Mouse (Mus musculus): Measurements from ENCODE around the gene Tpra1. TPM values are rescaled to one million over a fixed set of nuclear protein-coding genes. Genes with fewer than 3 reads are reported as not detected.

The Tpra1 gene
- polyA plus RNA-seq, 1 experiment = 163 TPM

DNA sequence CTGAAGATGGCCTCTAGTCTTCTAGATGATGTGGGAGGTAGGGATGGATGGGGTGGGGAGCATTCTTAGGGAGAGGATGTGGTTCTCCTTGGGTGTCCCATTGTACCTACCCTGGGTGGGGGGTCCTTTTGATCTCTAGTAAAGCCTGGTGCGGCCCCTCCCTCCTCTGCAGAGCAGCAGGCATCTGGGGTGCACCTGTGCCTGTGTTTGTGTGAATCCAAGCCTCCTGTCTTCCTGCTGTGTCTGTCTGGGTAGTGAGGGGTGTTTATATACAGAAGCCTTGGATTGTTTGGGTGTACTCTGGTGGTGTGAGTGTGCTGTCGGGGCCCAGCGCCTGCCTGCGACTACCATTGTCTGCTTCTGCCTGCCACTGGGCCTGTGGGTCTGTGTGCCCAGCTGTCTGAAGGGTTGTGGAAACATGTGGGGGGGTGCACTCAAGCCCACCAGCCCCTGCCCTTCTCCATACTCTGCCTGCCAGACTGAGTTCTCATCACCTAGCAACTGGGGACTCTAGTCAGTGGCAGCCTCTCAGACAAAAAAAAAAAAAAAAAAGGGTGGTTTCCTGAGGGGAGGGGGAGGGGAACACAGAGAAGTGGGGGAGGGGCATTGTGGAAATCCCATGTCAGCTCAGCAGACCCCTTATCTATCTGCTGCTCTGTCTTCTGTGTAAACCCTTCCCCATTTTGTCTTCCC is 36.1 kb downstream of the Tpra1 start:
- H3K27ac ChIP-seq (ENCODE audit: insufficient read depth, low read length) = no peak overlapping the region
- 90% methylated on average over 4 of the region's 4 CpGs for WGBS
- no peaks in the 10 kb centered on the region for H3K27me3 ChIP-seq (ENCODE audit: control insufficient read depth, insufficient read depth, low read length)
- no peak for TF ChIP-seq POLR2A (IDR thresholded peaks at IDR 0.05; ENCODE audit: low read depth, low read length)
- TF ChIP-seq CTCF (IDR thresholded peaks at IDR 0.05; ENCODE audit: extremely low read depth, insufficient read depth, insufficient read length, insufficient replicate concordance) = no peak
- H3K4me3 ChIP-seq (ENCODE audit: extremely low read depth, insufficient read depth, insufficient read length) = no peak overlapping the region
- no peaks in the 10 kb centered on the region for H3K36me3 ChIP-seq (ENCODE audit: control insufficient read depth, insufficient read depth, low read length)
- no peak for DNase-seq (ENCODE audit: low read depth in 1 of 2, low spot score in 2 of 2)
- peaks cover 3% of the 10 kb centered on the region; the same call in 1 of the 2 replicates for H3K4me1 ChIP-seq (ENCODE audit: control insufficient read depth, insufficient read depth, insufficient read length)

DNA sequence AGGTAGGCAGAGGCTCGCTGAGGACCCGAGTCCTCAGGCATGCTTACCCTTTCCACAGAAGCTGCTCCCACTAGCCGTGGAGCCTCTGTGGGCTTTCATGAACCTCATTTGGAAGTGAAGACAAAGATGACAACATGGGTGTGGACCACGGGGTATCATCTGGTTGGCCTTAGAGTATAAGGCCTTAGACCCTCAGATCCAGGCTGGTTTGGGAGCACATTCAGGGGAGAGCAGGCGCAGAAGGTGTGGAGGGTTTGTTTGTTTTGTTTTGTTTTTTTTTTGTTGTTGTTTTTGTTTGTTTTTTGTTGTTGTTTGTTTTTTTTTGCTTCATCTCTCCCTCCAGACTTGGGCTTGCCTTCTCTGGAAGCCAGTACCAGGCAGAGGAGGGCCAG is 36.6 kb downstream of the Tpra1 start:
- TF ChIP-seq POLR2A (IDR thresholded peaks at IDR 0.05; ENCODE audit: low read depth, low read length) = no peak
- TF ChIP-seq CTCF (IDR thresholded peaks at IDR 0.05; ENCODE audit: extremely low read depth, insufficient read depth, insufficient read length, insufficient replicate concordance) = no peak
- Histone ChIP-seq H3K4me1 (ENCODE audit: control insufficient read depth, insufficient read depth, insufficient read length) (peaks cover 3% of the 10 kb centered on the region; the same call in 1 of the 2 replicates), H3K36me3 (ENCODE audit: control insufficient read depth, insufficient read depth, low read length) (no peaks in the 10 kb centered on the region), H3K27me3 (ENCODE audit: control insufficient read depth, insufficient read depth, low read length) (no peaks in the 10 kb centered on the region), H3K27ac (ENCODE audit: insufficient read depth, low read length) (no peak overlapping the region), H3K4me3 (ENCODE audit: extremely low read depth, insufficient read depth, insufficient read length) (no peak overlapping the region)
- 82% methylated on average over 5 of the region's 5 CpGs for WGBS
- no peak for DNase-seq (ENCODE audit: low read depth in 1 of 2, low spot score in 2 of 2)

DNA sequence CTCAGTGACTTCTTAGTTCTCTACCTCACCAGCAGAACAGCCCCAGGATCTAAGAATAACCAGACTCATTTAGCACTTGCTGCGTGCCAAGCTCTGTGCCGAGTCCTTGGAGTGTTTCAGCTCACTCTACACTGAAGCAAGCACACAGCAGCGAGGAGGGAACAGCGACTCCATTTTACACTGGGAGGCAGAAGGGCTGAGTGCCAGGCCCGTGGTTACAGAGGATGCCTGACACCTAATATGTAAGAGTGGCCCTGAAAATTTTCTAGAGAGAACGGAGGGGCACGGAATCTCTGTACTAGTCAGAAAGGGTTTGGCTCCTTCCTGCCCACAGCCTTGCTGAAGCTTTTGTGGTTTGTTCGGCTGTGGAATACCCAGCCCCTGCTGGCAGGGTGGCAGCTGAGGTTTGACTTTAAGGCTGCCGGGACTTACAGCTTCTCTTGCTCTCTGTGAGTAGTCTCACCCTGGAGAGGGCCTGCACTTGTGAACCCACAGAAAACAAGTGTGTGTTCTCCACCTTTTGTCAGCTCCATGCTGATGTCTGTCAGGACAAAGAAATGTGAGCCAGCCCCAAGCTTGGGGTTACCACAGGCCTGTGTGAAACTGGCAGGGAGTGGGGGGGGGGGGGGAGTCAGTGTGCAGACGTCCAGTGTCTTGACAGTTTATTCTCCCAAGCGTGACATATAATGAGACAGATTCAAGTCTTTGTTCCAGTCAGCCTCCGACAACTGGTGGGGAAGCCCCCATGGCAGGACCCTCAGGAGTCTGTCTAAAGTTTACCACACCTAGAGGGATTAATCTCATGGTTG is 37.4 kb downstream of the Tpra1 start:
- WGBS = 16% methylated on average over 12 of the region's 12 CpGs

DNA sequence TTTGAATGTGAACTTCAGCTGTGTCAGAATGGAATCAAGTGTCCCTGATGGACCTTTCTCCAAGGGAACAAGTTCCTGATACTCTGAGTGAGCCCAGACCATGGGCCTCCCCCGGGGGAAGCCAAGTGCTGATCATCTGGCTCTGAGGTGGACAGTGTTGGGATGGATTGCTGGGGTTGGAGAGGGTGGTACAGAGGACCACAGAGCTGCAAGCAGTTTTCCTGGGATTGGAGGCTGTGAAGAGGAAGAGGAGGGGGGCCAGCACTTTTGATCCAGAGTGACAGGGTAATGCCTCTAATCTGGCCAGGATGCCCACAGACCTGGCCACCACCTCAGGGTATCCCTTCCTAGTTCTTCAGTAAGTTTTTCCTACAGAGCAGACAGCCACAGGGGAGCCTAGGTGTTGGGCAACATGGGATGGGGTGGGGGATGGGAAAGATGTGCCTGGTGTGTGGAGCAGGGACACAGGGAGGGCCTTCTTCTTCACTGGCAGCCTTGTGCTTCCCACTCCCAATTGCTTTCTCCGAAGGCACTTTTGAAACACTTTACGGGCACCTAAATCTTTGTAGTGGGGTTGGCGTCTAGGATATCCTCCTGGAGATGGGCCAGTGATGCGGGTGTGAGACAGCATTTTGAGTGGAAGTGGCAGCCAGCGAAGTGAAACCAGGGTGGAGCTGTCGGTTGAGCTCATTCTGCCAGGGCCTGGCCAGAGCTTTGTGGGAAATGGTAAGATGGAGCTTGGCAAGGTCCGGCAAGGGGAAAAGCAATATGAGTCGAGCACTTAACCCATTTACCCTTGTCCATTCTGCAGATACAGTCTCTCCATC is 38.3 kb downstream of the Tpra1 start:
- H3K27ac ChIP-seq (ENCODE audit: insufficient read depth, low read length) = no peak overlapping the region
- peaks cover 3% of the 10 kb centered on the region; the same call in 1 of the 2 replicates for H3K4me1 ChIP-seq (ENCODE audit: control insufficient read depth, insufficient read depth, insufficient read length)
- DNase-seq (ENCODE audit: low read depth in 1 of 2, low spot score in 2 of 2) = peak in 1 of 2 experiments; percentile 25
- H3K27me3 ChIP-seq (ENCODE audit: control insufficient read depth, insufficient read depth, low read length) = no peaks in the 10 kb centered on the region
- H3K4me3 ChIP-seq (ENCODE audit: extremely low read depth, insufficient read depth, insufficient read length) = no peak overlapping the region
- no peaks in the 10 kb centered on the region for H3K36me3 ChIP-seq (ENCODE audit: control insufficient read depth, insufficient read depth, low read length)
- TF ChIP-seq CTCF (IDR thresholded peaks at IDR 0.05; ENCODE audit: extremely low read depth, insufficient read depth, insufficient read length, insufficient replicate concordance) (no peak), POLR2A (IDR thresholded peaks at IDR 0.05; ENCODE audit: low read depth, low read length) (no peak)
- 67% methylated on average over 9 of the region's 9 CpGs for WGBS

More for the DNA sequence above, 37.4 kb downstream of the Tpra1 start:
- Histone ChIP-seq H3K36me3 (ENCODE audit: control insufficient read depth, insufficient read depth, low read length) (no peaks in the 10 kb centered on the region), H3K4me1 (ENCODE audit: control insufficient read depth, insufficient read depth, insufficient read length) (peaks cover 3% of the 10 kb centered on the region; the same call in 1 of the 2 replicates), H3K27me3 (ENCODE audit: control insufficient read depth, insufficient read depth, low read length) (no peaks in the 10 kb centered on the region), H3K27ac (ENCODE audit: insufficient read depth, low read length) (no peak overlapping the region), H3K4me3 (ENCODE audit: extremely low read depth, insufficient read depth, insufficient read length) (no peak overlapping the region)
- DNase-seq (ENCODE audit: low read depth in 1 of 2, low spot score in 2 of 2) = no peak
- TF ChIP-seq CTCF (IDR thresholded peaks at IDR 0.05; ENCODE audit: extremely low read depth, insufficient read depth, insufficient read length, insufficient replicate concordance) (no peak), POLR2A (IDR thresholded peaks at IDR 0.05; ENCODE audit: low read depth, low read length) (no peak)

DNA sequence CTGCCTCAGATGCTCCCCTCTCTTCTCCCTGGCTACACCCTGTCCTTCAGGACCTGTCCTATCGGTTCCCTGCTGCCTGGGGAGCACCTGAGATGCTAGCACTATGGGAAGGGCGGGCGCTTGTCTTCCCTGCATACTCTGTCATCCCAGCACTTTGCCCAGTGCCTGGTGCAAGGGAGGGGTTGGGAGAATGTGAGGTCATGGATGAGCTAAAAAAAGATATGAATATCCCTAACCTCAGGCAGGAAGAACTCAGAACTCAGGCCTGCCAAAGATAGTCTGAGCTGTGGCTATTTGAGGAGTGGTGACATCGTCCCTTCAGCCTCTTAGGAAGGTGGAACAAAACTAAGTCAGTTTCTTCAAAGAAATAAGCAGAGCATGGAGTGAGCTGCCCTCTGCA is 39.6 kb downstream of the Tpra1 start:
- peaks cover 3% of the 10 kb centered on the region; the same call in 1 of the 2 replicates for H3K4me1 ChIP-seq (ENCODE audit: control insufficient read depth, insufficient read depth, insufficient read length)
- DNase-seq (ENCODE audit: low read depth in 1 of 2, low spot score in 2 of 2) = no peak
- WGBS = 82% methylated on average over 4 of the region's 4 CpGs
- TF ChIP-seq POLR2A (IDR thresholded peaks at IDR 0.05; ENCODE audit: low read depth, low read length) (no peak), CTCF (IDR thresholded peaks at IDR 0.05; ENCODE audit: extremely low read depth, insufficient read depth, insufficient read length, insufficient replicate concordance) (no peak)
- no peak overlapping the region for H3K27ac ChIP-seq (ENCODE audit: insufficient read depth, low read length)
- no peaks in the 10 kb centered on the region for H3K27me3 ChIP-seq (ENCODE audit: control insufficient read depth, insufficient read depth, low read length)
- no peak overlapping the region for H3K4me3 ChIP-seq (ENCODE audit: extremely low read depth, insufficient read depth, insufficient read length)
- no peaks in the 10 kb centered on the region for H3K36me3 ChIP-seq (ENCODE audit: control insufficient read depth, insufficient read depth, low read length)

DNA sequence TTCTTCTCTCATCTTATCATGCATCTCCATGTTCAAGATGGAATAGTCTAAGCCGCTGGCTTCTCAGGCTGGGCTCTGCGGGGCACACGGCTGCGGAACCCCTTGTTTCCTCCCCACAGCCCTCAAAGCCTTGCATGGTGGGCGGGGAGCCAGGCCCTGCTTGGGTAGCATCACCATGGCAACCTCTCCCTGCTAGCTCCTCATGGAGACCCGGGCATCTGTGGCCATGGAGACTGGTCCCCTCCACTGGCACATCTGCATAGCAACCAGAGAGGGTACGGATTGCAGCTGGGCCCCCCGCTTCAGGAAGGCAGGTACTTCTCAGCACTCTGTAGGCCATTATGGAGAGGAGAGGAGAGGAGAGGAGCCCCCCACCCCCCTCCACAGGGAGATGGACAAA is 40.5 kb downstream of the Tpra1 start:
- Histone ChIP-seq H3K4me1 (ENCODE audit: control insufficient read depth, insufficient read depth, insufficient read length) (peaks cover 3% of the 10 kb centered on the region; the same call in 1 of the 2 replicates), H3K27ac (ENCODE audit: insufficient read depth, low read length) (no peak overlapping the region), H3K36me3 (ENCODE audit: control insufficient read depth, insufficient read depth, low read length) (no peaks in the 10 kb centered on the region), H3K27me3 (ENCODE audit: control insufficient read depth, insufficient read depth, low read length) (no peaks in the 10 kb centered on the region), H3K4me3 (ENCODE audit: extremely low read depth, insufficient read depth, insufficient read length) (no peak overlapping the region)
- DNase-seq (ENCODE audit: low read depth in 1 of 2, low spot score in 2 of 2) = no peak
- TF ChIP-seq POLR2A (IDR thresholded peaks at IDR 0.05; ENCODE audit: low read depth, low read length) (no peak), CTCF (IDR thresholded peaks at IDR 0.05; ENCODE audit: extremely low read depth, insufficient read depth, insufficient read length, insufficient replicate concordance) (no peak)
- 71% methylated on average over 8 of the region's 8 CpGs for WGBS

All from spleen, adult 2 months (tissue).